ENCODE assay signal across 9 mouse cellular contexts in the genomic region with DNA sequence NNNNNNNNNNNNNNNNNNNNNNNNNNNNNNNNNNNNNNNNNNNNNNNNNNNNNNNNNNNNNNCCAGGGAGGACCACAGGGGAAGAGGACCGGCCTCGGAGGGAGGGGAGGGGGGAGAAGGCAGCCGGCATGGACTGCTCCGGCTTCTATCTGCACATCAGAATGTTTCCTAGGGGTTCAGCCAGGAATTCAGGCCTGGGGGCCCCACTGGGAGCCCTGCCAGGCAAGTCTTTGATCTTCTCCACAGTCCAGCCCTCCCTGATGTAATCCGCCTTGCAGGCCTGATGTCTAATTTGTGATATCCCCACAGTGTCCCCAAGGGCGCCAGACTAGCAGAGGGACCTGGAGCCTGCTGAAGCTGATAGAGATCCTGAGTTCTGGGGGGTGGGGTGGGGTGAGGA. TPM values are rescaled to one million over a fixed set of nuclear protein-coding genes. Genes with fewer than 3 reads are reported as not detected.
A peak's percentile ranks its signal among the peaks of the same experiment; 100 is the strongest.
DNase-seq lines count a peak whose midpoint lies in the region; ATAC-seq lines count a peak whose summit lies in the region.
"Had no signal": no experiment of that assay in that cellular context is flagged by ENCODE, and none has a peak within 500 bp of the region (broad histone marks: within the 10 kb centered on the region; RNA-seq: fewer than 3 reads in every experiment).

No protein-coding gene starts in this region.

- H3K27me3 ChIP-seq in hindbrain, embryonic 10.5 days (ENCODE audit: insufficient read depth, poor library complexity, severe bottlenecking), result peaks cover 70% of the 10 kb centered on the region
- H3K27me3 ChIP-seq in hindbrain, embryonic 13.5 days, result peaks cover 27% of the 10 kb centered on the region; the same call in 1 of the 2 replicates
- H3K27me3 ChIP-seq in forebrain, embryonic 15.5 days, result no peaks in the 10 kb centered on the region
- no peaks in the 10 kb centered on the region for H3K27me3 ChIP-seq in stomach, embryonic 15.5 days (replicated peaks)

- H3K27ac ChIP-seq in hindbrain, embryonic 10.5 days, result no peak overlapping the region
- no peak overlapping the region for H3K27ac ChIP-seq in hindbrain, embryonic 13.5 days
- H3K27ac ChIP-seq in forebrain, embryonic 15.5 days (replicated peaks), result 0 out of 2 replicates have a peak overlapping the region, but pooled peaks have one; percentile 19
- H3K27ac ChIP-seq in stomach, embryonic 15.5 days, result no peak overlapping the region
- H3K27ac ChIP-seq: gastrocnemius, adult 2 months had no signal

- 13% methylated on average over 6 of the region's 6 CpGs for WGBS in hindbrain, embryonic 10.5 days
- WGBS in hindbrain, embryonic 13.5 days, result 9% methylated on average over 6 of the region's 6 CpGs
- WGBS in forebrain, embryonic 15.5 days, result 4% methylated on average over 6 of the region's 6 CpGs
- WGBS in stomach, embryonic 15.5 days, result 33% methylated on average over 6 of the region's 6 CpGs

- H3K4me1 ChIP-seq in hindbrain, embryonic 10.5 days (replicated peaks), result peaks cover 39% of the 10 kb centered on the region
- H3K4me1 ChIP-seq in hindbrain, embryonic 13.5 days (replicated peaks), result no peaks in the 10 kb centered on the region
- peaks cover 17% of the 10 kb centered on the region; the same call in 1 of the 2 replicates for H3K4me1 ChIP-seq in forebrain, embryonic 15.5 days
- H3K4me1 ChIP-seq in stomach, embryonic 15.5 days, result no peaks in the 10 kb centered on the region

- no peak overlapping the region for H3K9ac ChIP-seq in hindbrain, embryonic 13.5 days
- no peak overlapping the region for H3K9ac ChIP-seq in forebrain, embryonic 15.5 days (replicated peaks)
- H3K9ac ChIP-seq in stomach, embryonic 15.5 days, result no peak overlapping the region

- no peak overlapping the region for H3K4me3 ChIP-seq in hindbrain, embryonic 10.5 days
- no peak overlapping the region for H3K4me3 ChIP-seq in hindbrain, embryonic 13.5 days
- no peak overlapping the region for H3K4me3 ChIP-seq in forebrain, embryonic 15.5 days
- H3K4me3 ChIP-seq in stomach, embryonic 15.5 days (replicated peaks), result no peak overlapping the region
- H3K4me3 ChIP-seq: gastrocnemius, adult 2 months had no signal

- ATAC-seq in hindbrain, embryonic 13.5 days (ENCODE audit: low FRiP score), result no peak
- ATAC-seq in forebrain, embryonic 15.5 days (replicated peaks), result peak; percentile 55
- peak; percentile 56 for ATAC-seq in stomach, embryonic 15.5 days (ENCODE audit: insufficient read depth, low FRiP score, low read depth)
- ATAC-seq in cerebellum, adult (ENCODE audit: insufficient number of reproducible peaks, low FRiP score, low TSS enrichment), result no peak

- H3K9me3 ChIP-seq in hindbrain, embryonic 10.5 days, result no peaks in the 10 kb centered on the region
- H3K9me3 ChIP-seq in hindbrain, embryonic 13.5 days, result no peaks in the 10 kb centered on the region
- H3K9me3 ChIP-seq in forebrain, embryonic 15.5 days, result no peaks in the 10 kb centered on the region
- H3K9me3 ChIP-seq in stomach, embryonic 15.5 days, result no peaks in the 10 kb centered on the region

- H3K36me3 ChIP-seq in hindbrain, embryonic 10.5 days, result no peaks in the 10 kb centered on the region
- no peaks in the 10 kb centered on the region for H3K36me3 ChIP-seq in hindbrain, embryonic 13.5 days
- H3K36me3 ChIP-seq in forebrain, embryonic 15.5 days, result no peaks in the 10 kb centered on the region
- no peaks in the 10 kb centered on the region for H3K36me3 ChIP-seq in stomach, embryonic 15.5 days

- peak; percentile 25 for DNase-seq in hindbrain, embryonic 10.5 days (ENCODE audit: low spot score)
- DNase-seq in right cerebral cortex, postnatal 4 days, result peak; percentile 15
- no peak for DNase-seq in right cerebral cortex, postnatal 25 days
- DNase-seq in urinary bladder, postnatal 25 days (ENCODE audit: low spot score), result no peak
- DNase-seq: gastrocnemius, adult 2 months had no signal

- H3K4me2 ChIP-seq in hindbrain, embryonic 13.5 days, result no peak overlapping the region
- H3K4me2 ChIP-seq in forebrain, embryonic 15.5 days (replicated peaks), result no peak overlapping the region
- H3K4me2 ChIP-seq in stomach, embryonic 15.5 days, result no peak overlapping the region

RNA-seq across cellular contexts. Expression of a gene that starts 57.1 kb away (rescaled TPM):
- polyA plus RNA-seq in hindbrain, embryonic 10.5 days (2016; fragmentation: Nextera tagmentation; extraction: Ambion mirVana), result 5.8 and 13.0 TPM in 2 replicates
- polyA plus RNA-seq in hindbrain, embryonic 13.5 days (2015; fragmentation: Nextera tagmentation; extraction: Ambion mirVana), result 5.3 and 6.0 TPM in 2 replicates
- 1.7 and 2.4 TPM in 2 replicates for polyA plus RNA-seq in forebrain, embryonic 15.5 days (2015; fragmentation: Nextera tagmentation; extraction: Ambion mirVana)
- polyA plus RNA-seq in stomach, embryonic 15.5 days (2015; fragmentation: Nextera tagmentation; extraction: Ambion mirVana), result 21.4 and 21.9 TPM in 2 replicates

Comparison
In these comparisons a context has a peak if more than half of its experiments do, and no peak if none do; other contexts are left out.
1. DNase-seq: peak in hindbrain, embryonic 10.5 days (single experiment) and right cerebral cortex, postnatal 4 days (single experiment); none in right cerebral cortex, postnatal 25 days (single experiment) and urinary bladder, postnatal 25 days (single experiment).
2. ATAC-seq: peak in forebrain, embryonic 15.5 days (single experiment) and stomach, embryonic 15.5 days (single experiment); none in hindbrain, embryonic 13.5 days (single experiment) and cerebellum, adult (single experiment).